Mouse (Mus musculus) midbrain, embryonic 15.5 days (tissue): ENCODE results near the gene Vsig2. TPM values are rescaled to one million over a fixed set of nuclear protein-coding genes. Genes with fewer than 3 reads are reported as not detected.
A peak's percentile ranks its signal among the peaks of the same experiment; 100 is the strongest.

Experiments used
- ATAC-seq: fragments of 200-750 bp; cut with Nextera tagmentation; replicated peaks from 2 replicates; pipeline ENCODE4 v1.8.0; 2017; ENCODE audit warnings: moderate TSS enrichment
- H3K27ac ChIP-seq: fragments of 300-500 bp; sonication (generic); 2 replicates; pipeline ENCODE4 v1.5.1; 2015; ENCODE audit warnings: mild to moderate bottlenecking, inconsistent platforms
- H3K27me3 ChIP-seq: fragments of 300-500 bp; sonication (generic); replicated peaks from 2 replicates; pipeline ENCODE4 v1.6.1; 2015; ENCODE audit warnings: inconsistent platforms
- H3K36me3 ChIP-seq: fragments of 300-500 bp; sonication (generic); replicated peaks from 2 replicates; pipeline ENCODE4 v1.6.1; 2015; ENCODE audit warnings: inconsistent platforms
- H3K4me1 ChIP-seq: fragments of 300-500 bp; sonication (generic); 2 replicates; pipeline ENCODE4 v1.6.1; 2015; ENCODE audit warnings: inconsistent platforms
- H3K4me2 ChIP-seq: fragments of 300-500 bp; sonication (generic); 2 replicates; pipeline ENCODE4 v1.6.1; 2015; ENCODE audit warnings: inconsistent platforms, mild to moderate bottlenecking, moderate library complexity
- H3K4me3 ChIP-seq: fragments of 300-500 bp; sonication (generic); 2 replicates; pipeline ENCODE4 v1.5.1; 2015; ENCODE audit warnings: mild to moderate bottlenecking, inconsistent platforms
- H3K9ac ChIP-seq: fragments of 300-500 bp; sonication (generic); 2 replicates; pipeline ENCODE4 v1.6.1; 2015; ENCODE audit warnings: mild to moderate bottlenecking, inconsistent platforms
- H3K9me3 ChIP-seq: fragments of 300-500 bp; sonication (generic); 2 replicates; pipeline ENCODE4 v1.6.1; 2016; ENCODE audit warnings: inconsistent platforms
- WGBS: fragments of 180-500 bp; shearing (Covaris S2); methylation state at CpG from one replicate; pipeline ENCODE4 v1.1.7; 2015; ENCODE audit warnings: mixed read lengths; 5-methylcytosine and 5-hydroxymethylcytosine counted together
- polyA plus RNA-seq: library from polyadenylated mRNA; unstranded; fragments of >200 nt; fragmentation: Nextera tagmentation; extraction: Ambion mirVana; gene quantifications from 2 replicates; pipeline ENCODE4 v1.2.1, GENCODE M21; 2015

Vsig2 gene
- polyA plus RNA-seq, 1 experiment from 2014 or later = 0.59 TPM

DNA sequence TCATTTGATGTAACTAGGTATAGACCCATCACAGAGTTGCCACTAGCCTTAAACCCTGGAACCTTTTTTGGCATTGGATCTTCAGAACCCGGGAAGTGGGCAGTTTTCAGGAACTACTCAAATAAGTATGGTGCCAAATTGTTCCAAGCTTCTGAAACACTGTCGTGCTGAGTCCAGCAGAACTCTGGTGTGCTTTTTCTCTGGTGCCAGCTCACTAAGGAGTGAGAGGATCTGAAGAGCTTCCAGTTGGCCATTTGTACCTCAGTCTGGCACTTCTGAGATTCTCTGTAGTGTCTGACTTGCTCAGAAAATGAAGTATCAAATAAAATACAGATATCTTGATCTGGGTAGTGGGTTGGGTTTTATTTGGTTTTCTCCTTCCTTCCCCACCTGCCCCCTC lies 19.1 kb upstream of the Vsig2 start:
- Histone ChIP-seq H3K9me3 (no peaks in the 10 kb centered on the region), H3K27me3 (no peaks in the 10 kb centered on the region), H3K4me3 (no peak overlapping the region), H3K4me1 (peaks cover 7% of the 10 kb centered on the region; the same call in 1 of the 2 replicates), H3K4me2 (no peak overlapping the region), H3K36me3 (no peaks in the 10 kb centered on the region; the same call in none of the 2 replicates), H3K27ac (no peak overlapping the region), H3K9ac (no peak overlapping the region)
- ATAC-seq = no peak
- WGBS = 94% methylated on average over 2 of the region's 2 CpGs

DNA sequence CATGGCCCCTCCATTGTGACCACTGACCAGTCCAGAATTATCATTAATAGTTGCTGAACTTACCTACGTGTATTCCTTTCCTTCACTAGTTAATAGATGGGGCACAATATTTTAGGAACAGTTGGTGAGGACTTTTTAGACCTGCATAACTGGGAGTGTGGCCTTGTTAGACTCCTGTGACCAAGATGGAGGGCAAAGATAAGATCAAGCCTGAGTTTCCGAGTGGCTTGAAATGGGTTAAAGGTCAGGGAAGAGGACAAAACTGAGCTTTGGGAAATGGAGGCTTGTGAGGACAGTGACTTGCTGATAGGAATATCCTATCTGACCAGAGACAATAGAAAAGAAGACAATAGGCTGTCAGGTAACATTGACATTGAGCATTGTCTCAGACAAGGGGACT lies 13.6 kb upstream of the Vsig2 start:
- Histone ChIP-seq H3K9me3 (no peaks in the 10 kb centered on the region), H3K9ac (no peak overlapping the region), H3K4me1 (peaks cover 13% of the 10 kb centered on the region), H3K27ac (no peak overlapping the region), H3K27me3 (peaks cover 37% of the 10 kb centered on the region), H3K4me2 (no peak overlapping the region), H3K36me3 (no peaks in the 10 kb centered on the region; the same call in none of the 2 replicates), H3K4me3 (no peak overlapping the region)
- WGBS = 87% methylated on average over 2 of the region's 2 CpGs
- ATAC-seq = no peak

DNA sequence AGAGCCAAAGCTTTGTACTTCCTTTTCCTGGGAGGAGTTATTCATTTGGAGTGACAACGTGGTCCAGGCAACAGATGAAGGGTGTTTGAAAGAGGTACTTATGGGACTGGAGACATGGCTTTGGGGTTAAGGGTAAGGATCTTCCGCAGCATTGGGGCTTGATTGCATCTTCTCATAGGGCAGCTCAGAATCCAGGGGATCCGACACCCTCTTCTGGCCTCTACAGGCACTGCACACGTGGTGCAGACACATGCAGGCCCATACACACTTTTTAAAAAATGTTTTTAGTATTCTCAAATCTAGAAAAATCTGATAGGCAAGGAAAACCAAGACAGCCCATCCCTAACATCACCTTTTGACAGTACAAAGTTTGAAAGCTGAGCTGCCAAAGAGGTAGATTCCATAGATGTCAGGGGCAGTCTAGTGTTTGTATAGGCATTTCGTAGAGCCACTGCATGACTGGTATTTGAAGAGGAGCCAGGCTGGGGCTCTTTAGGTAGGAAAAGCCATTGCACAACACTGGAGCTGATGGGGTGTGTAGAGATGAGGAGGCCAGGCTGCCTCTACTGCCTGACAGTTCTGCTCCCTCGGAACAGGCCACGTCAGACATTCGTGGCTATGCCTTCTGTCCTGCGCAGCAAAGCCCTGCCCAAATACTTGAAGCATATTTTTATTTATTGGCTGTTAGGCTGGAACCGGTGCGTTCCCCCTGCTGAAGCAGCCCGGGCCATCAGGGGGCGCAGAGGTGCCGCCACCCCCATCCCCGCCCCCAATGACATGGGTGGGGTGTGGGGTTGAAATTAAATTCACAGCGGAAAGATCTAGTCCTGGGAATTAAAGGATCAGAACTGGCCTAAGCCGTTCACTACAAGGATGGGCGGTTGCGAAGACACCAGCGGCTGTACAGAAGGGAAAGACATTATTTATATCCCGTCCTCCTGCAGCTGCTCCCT lies 12.3 kb upstream of the Vsig2 start:
- 26% methylated on average over 21 of the region's 21 CpGs for WGBS
- H3K36me3 ChIP-seq = no peaks in the 10 kb centered on the region; the same call in none of the 2 replicates
- ATAC-seq = peak; percentile 13; the same call in 1 of the 2 replicates
- H3K27ac ChIP-seq = no peak overlapping the region
- H3K4me1 ChIP-seq = peaks cover 23% of the 10 kb centered on the region
- 0 out of 2 replicates have a peak overlapping the region, but pooled peaks have one; percentile 4 for H3K4me3 ChIP-seq
- H3K27me3 ChIP-seq = peaks cover 43% of the 10 kb centered on the region
- 0 out of 2 replicates have a peak overlapping the region, but pooled peaks have one; percentile 3 for H3K4me2 ChIP-seq
- H3K9me3 ChIP-seq = no peaks in the 10 kb centered on the region
- H3K9ac ChIP-seq = no peak overlapping the region

DNA sequence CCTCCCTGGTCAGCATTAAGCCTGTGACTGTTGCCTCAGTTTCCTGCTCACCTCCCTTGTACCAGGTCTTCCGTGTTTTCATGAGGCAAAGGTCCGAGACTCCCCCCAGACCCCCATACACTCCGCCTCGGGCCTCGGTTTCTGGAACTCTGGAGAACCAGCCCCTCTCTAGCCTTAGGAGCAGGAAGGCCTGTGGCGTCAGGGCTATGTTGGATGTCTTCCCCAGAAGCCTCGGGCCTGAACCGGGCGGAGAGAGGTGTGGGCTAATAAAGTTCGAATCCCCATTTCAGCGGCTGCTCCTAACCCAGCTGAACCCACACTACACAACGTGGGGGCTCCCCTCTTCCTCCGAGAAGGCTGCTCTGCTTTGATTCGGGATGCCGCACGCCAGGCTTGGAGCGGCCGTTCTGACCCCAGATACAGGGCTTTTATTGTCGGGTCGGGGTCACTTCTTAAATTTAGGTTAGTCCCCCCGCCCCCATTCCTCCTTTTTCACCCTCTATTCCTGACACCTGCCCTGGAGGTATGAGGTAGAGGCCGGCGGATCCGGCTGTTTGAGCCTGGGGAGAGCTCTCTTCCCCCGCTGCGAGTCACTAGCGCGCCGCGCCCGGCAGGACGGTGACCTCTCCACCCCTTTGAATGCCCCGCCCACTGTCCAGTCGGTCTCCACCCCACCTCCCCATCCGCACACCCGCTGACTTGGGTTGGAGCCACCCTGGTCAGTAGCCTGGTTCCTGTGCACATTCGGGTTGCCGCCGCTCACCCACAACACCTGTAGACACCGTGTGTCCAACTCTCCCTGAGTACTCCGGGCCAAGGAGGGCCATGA lies 11.4 kb upstream of the Vsig2 start, which contains the start of gene Esam:
Esam (plus strand) TSS at position 683 of the 829 bp plus-strand sequence.
- H3K4me3 ChIP-seq = peak within 1 kb of the TSS; percentile 4; the same call in 1 of the 2 replicates
- no peaks in the 10 kb centered on the region; the same call in none of the 2 replicates for H3K36me3 ChIP-seq
- no peak within 1 kb of the TSS for H3K27ac ChIP-seq
- H3K27me3 ChIP-seq = peaks cover 47% of the 10 kb centered on the region
- WGBS = 6% methylated on average over 41 of the region's 41 CpGs
- H3K4me2 ChIP-seq = peak within 1 kb of the TSS; percentile 3; the same call in 1 of the 2 replicates
- no peaks in the 10 kb centered on the region for H3K9me3 ChIP-seq
- H3K9ac ChIP-seq = no peak within 1 kb of the TSS
- H3K4me1 ChIP-seq = peaks cover 23% of the 10 kb centered on the region
- ATAC-seq = no peak

DNA sequence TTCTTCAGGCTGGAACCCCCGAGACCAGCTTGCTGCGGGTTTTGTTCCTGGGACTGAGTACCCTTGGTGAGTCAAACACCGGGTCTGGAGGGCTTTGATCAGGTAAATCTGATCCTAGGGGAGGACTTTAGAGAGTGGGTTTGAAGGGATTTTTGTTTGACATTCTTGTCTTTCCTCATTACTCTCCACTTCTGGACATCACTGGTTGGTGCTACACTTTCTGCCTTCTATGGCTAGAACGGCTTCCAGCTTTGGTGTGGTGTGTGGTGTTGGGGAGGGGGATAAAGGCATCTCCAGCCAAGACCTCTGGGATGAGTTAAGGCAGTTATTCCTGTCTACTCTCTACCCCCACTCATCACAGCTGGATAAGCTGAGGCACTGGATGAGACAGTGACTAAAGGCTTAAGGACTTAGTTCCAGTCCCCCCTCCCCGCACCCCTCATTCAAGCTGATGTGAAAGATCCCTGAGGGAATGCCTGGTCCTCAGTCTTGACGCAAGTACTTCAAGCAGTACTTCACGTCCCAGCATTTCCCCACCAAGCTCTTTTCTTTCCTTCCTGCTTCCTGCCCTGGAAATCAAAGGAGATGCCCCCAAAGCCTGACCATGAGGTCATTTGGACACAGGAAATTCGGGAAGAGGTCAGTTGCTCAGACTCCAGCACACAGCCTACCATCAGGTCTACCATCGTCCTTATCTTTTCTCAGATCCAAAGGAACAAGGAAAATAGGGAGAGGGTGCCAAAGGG lies 10.7 kb upstream of the Vsig2 start:
- Histone ChIP-seq H3K4me3 (peak overlapping the region; percentile 4; the same call in 1 of the 2 replicates), H3K9ac (no peak overlapping the region), H3K27me3 (peaks cover 47% of the 10 kb centered on the region), H3K27ac (no peak overlapping the region), H3K4me2 (no peak overlapping the region), H3K9me3 (no peaks in the 10 kb centered on the region), H3K36me3 (no peaks in the 10 kb centered on the region; the same call in none of the 2 replicates), H3K4me1 (peaks cover 23% of the 10 kb centered on the region)
- WGBS = 22% methylated on average over 9 of the region's 9 CpGs
- no peak for ATAC-seq

DNA sequence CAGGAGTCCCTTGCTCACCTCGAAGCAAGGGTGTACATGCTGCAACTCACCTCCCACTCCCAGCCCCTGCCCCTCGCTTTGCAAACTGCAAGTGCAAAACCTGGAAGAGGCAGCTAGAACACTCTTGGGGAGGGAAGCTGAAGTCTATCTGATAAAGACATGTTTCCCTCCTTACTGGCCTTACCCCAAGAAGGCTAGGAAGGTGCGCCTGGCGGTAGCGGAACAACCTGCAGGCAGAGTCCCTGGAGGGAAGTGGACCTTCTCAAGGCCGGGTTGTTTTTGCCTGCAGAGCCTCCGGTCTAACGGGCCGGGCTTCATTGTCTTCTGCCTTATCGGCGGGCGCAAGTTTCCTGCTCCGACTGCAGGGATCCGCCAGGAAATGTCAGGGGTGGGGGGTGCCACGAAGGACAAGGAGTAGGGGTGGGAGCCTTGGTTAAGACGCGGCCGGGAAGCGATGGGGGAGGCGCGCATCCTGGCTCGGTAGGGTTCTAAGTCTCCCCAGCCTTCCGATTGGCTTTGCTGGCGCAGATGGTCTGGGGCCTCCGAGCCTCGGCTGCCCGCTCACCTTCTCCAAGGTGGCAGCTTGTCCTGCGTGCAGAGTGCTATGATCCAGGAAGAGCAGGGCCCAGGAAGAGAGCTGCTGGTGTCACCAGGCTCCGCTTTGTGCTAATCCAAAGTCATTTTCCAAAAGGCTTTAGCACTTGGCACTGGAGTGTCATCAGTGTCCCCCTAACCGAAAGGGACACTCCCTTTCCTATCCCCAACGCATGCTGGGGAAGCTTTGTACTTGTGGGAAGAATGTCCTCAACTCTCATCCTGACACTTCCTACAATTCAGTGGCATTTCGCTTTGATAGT lies 8.8 kb upstream of the Vsig2 start:
- Histone ChIP-seq H3K4me3 (peak overlapping the region; percentile 34), H3K27me3 (peaks cover 47% of the 10 kb centered on the region), H3K4me2 (peak overlapping the region; percentile 57), H3K27ac (no peak overlapping the region), H3K9ac (peak overlapping the region; percentile 32), H3K9me3 (no peaks in the 10 kb centered on the region), H3K4me1 (peaks cover 23% of the 10 kb centered on the region), H3K36me3 (no peaks in the 10 kb centered on the region)
- peak; percentile 46 for ATAC-seq
- 2% methylated on average over 32 of the region's 32 CpGs for WGBS

DNA sequence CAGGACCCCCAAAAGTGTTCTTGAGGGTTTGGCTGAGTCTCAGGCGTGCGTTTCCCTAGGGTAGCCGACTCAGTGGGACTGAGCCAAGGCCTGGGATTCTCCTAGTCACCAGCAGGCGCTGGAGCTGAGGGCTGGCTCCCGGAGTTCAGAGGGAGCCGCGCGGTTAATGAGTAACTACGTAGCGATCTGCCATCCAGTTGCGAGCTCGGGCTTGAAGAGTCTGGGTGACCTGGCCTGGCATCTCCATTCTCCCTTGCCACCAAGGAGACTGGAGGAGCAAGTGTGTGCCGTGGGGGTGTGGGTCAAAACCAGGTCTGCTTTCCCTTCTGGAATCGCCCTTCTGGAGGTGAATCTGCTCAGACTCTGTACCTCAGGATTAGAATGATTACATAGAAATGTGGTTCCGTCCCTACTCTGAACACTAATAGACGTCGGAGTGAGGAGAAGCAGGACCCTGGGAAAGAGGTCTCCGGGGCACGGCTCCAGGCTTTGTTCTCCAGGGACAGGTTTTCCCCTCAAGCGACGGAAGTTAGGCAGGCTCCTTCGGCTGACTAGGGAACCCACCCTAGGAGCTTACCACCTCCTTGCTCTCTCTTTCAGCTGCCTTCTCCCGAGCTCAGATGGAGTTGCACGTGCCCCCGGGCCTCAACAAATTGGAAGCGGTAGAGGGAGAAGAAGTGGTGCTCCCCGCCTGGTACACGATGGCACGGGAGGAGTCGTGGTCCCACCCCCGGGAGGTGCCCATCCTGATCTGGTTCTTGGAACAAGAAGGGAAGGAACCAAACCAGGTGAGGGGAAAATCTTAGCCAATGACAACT lies 8.0 kb upstream of the Vsig2 start:
- Histone ChIP-seq H3K27ac (no peak overlapping the region), H3K4me2 (peak overlapping the region; percentile 57), H3K36me3 (no peaks in the 10 kb centered on the region), H3K4me3 (peak overlapping the region; percentile 34), H3K27me3 (peaks cover 46% of the 10 kb centered on the region), H3K9ac (peak overlapping the region; percentile 17), H3K4me1 (peaks cover 23% of the 10 kb centered on the region), H3K9me3 (no peaks in the 10 kb centered on the region)
- ATAC-seq = peak; percentile 59; the same call in 1 of the 2 replicates
- WGBS = 2% methylated on average over 31 of the region's 31 CpGs

DNA sequence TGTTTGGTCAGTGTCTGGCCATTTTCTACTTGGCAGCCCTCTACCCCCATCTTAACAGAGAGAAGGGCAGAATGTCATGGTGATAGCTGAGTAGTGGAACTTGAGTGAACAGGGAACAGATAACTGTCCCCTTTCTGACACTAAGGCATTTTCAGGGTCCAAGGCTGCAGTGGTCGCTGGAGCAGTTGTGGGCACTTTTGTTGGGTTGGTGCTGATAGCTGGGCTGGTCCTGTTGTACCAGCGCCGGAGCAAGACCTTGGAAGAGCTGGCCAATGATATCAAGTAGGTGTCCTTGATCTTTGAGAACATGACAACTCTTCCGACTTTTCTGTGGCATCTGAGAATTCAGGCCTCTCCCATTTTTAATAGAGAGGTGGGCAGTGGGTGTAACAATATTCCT lies 2.2 kb upstream of the Vsig2 start:
- no peak overlapping the region for H3K27ac ChIP-seq
- WGBS = 84% methylated on average over 4 of the region's 4 CpGs
- peaks cover 11% of the 10 kb centered on the region; the same call in 1 of the 2 replicates for H3K27me3 ChIP-seq
- H3K9ac ChIP-seq = no peak overlapping the region
- no peaks in the 10 kb centered on the region for H3K36me3 ChIP-seq
- H3K4me3 ChIP-seq = no peak overlapping the region
- no peak overlapping the region for H3K4me2 ChIP-seq
- ATAC-seq = no peak
- no peaks in the 10 kb centered on the region for H3K9me3 ChIP-seq
- no peaks in the 10 kb centered on the region for H3K4me1 ChIP-seq

DNA sequence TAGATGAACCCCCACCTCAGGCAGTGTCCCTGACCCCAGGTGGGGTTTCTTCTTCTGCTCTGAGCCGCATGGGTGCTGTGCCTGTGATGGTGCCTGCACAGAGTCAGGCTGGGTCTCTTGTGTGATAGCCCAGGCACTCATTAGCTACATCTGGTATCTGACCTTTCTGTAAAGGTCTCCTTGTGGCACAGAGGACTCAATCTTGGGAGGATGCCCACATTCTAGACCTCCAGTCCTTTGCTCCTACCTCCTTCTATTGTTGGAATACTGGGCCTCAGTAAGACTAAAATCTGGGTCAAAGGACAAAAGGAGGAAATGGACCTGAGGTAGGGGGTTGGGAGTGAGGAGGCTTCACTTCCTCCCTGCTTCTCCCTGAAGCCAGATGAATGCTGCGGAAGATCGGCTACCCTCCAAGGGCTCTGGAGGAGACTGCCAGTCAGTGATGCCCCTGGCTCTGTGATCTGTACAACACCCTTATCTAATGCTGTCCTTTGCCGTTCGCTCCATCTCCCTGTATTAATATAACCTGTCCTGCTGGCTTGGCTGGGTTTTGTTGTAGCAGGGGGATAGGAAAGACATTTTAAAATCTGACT lies 1.3 kb upstream of the Vsig2 start:
- ATAC-seq = 0 out of 2 replicates have a peak, but pooled peaks have one; percentile 20
- H3K9me3 ChIP-seq = no peaks in the 10 kb centered on the region

DNA sequence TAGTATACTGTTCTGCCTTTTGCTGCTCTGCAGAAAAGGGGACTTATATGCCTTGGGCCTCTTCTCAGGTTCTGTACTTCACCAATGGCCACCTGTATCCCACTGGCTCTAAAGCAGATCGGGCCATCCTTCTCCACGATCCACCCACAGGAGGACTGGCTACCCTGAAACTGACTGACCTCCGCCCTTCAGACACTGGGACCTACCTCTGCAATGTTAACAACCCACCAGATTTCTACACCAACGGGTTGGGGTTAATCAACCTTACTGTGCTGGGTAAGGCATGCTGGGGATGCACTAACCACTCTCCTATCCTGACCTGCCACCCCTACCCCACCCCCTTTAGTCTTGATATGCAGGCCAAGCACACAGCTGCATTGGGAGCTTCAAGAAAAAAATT lies 1.2 kb downstream of the Vsig2 start:
- no peak for ATAC-seq
- Histone ChIP-seq H3K27ac (no peak overlapping the region), H3K4me3 (no peak overlapping the region), H3K27me3 (peaks cover 11% of the 10 kb centered on the region), H3K9me3 (no peaks in the 10 kb centered on the region), H3K4me2 (no peak overlapping the region), H3K4me1 (peaks cover 9% of the 10 kb centered on the region), H3K9ac (no peak overlapping the region), H3K36me3 (no peaks in the 10 kb centered on the region)
- 94% methylated on average over 4 of the region's 4 CpGs for WGBS

More for the DNA sequence above, 1.3 kb upstream of the Vsig2 start:
- Histone ChIP-seq H3K9ac (no peak overlapping the region), H3K36me3 (no peaks in the 10 kb centered on the region), H3K4me1 (no peaks in the 10 kb centered on the region), H3K4me2 (no peak overlapping the region), H3K4me3 (no peak overlapping the region), H3K27ac (no peak overlapping the region), H3K27me3 (peaks cover 8% of the 10 kb centered on the region; the same call in 1 of the 2 replicates)
- WGBS = 82% methylated on average over 5 of the region's 5 CpGs
